Mouse (Mus musculus): Measurements from ENCODE around the gene Cped1.

GRCm38 (mm10) chr6:22157461-22157860, 171.7 kb downstream of the Cped1 start:
- TF ChIP-seq EP300 (optimal IDR thresholded peaks at IDR 0.05) (no peak), CTCF (IDR thresholded peaks at IDR 0.05; ENCODE audit: low read depth) (no peak)
